ENCODE assay signal across 15 mouse cellular contexts in the genomic region with DNA sequence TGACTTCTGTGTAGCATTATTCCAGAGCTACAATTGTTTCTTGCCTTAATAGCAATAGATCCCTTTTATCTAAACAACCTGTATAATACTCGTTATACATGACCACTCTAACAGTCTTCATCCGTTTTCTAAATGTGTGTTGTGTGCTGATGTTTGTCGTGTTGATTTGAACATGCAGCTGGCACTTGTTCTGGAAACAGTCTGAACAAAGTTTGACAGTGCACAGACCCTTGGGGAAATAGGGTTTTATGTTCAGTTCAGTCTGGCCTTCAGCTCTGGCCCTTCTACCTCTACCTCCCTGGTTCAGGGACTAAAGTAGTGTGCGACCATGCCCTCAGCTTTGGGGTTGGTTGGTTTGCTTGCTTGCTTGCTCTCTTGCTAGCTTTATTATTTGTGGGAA.
DNase-seq lines count a peak whose midpoint lies in the region; ATAC-seq lines count a peak whose summit lies in the region.
"Had no signal": no experiment of that assay in that cellular context is flagged by ENCODE, and none has a peak within 500 bp of the region (broad histone marks: within the 10 kb centered on the region; RNA-seq: fewer than 3 reads in every experiment).

No protein-coding gene starts in this region.

- WGBS in midbrain, embryonic 11.5 days: 92% methylated on average over 4 of the region's 4 CpGs
- 95% methylated on average over 4 of the region's 4 CpGs for WGBS in midbrain, embryonic 16.5 days

- no peak overlapping the region for H3K4me2 ChIP-seq in midbrain, embryonic 11.5 days
- H3K4me2 ChIP-seq in midbrain, embryonic 16.5 days (ENCODE audit: low read length): no peak overlapping the region

- no peaks in the 10 kb centered on the region for H3K27me3 ChIP-seq in midbrain, embryonic 11.5 days (ENCODE audit: control insufficient read depth, insufficient read depth, low read length)
- no peaks in the 10 kb centered on the region for H3K27me3 ChIP-seq in midbrain, embryonic 16.5 days (ENCODE audit: control insufficient read depth, insufficient read depth, low read depth, low read length)
- H3K27me3 ChIP-seq: CH12.LX, Patski had no signal

- peak; percentile 80 for DNase-seq in heart, adult 11 months
- DNase-seq in heart, adult 9 months (ENCODE audit: low spot score in 2 of 2): no peak
- DNase-seq in midbrain, embryonic 11.5 days (ENCODE audit: low spot score, missing footprints): peak; percentile 54
- DNase-seq: adrenal gland, adult 8-10 months; adrenal gland, postnatal 25 days; B cell, adult 2 months; cerebellum, adult 11 months; cerebellum, adult 11-12 months; cerebellum, adult 18-20 months had no signal

- no peak overlapping the region for H3K4me3 ChIP-seq in midbrain, embryonic 11.5 days (ENCODE audit: low read depth, low read length)
- H3K4me3 ChIP-seq in midbrain, embryonic 16.5 days (ENCODE audit: low read depth, low read length): no peak overlapping the region

- no peak overlapping the region for H3K27ac ChIP-seq in midbrain, embryonic 11.5 days (ENCODE audit: low read depth, low read length)
- H3K27ac ChIP-seq in midbrain, embryonic 16.5 days (ENCODE audit: low read length): no peak overlapping the region

- H3K9ac ChIP-seq in midbrain, embryonic 11.5 days (ENCODE audit: low read length): no peak overlapping the region
- no peak overlapping the region for H3K9ac ChIP-seq in midbrain, embryonic 16.5 days (ENCODE audit: low read depth, low read length)

- no peaks in the 10 kb centered on the region for H3K4me1 ChIP-seq in midbrain, embryonic 11.5 days (ENCODE audit: control insufficient read depth, insufficient read depth, low read length)
- H3K4me1 ChIP-seq in midbrain, embryonic 16.5 days (ENCODE audit: control insufficient read depth, insufficient read depth, low read length): no peaks in the 10 kb centered on the region

- H3K9me3 ChIP-seq in midbrain, embryonic 11.5 days (ENCODE audit: control insufficient read depth, low read length): no peaks in the 10 kb centered on the region
- H3K9me3 ChIP-seq in midbrain, embryonic 16.5 days (replicated peaks; ENCODE audit: control insufficient read depth, low read length, poor library complexity, severe bottlenecking): no peaks in the 10 kb centered on the region
- H3K9me3 ChIP-seq: G1E had no signal

- H3K36me3 ChIP-seq in midbrain, embryonic 11.5 days (ENCODE audit: control insufficient read depth, insufficient read depth, low read length): peaks cover 13% of the 10 kb centered on the region
- peaks cover 19% of the 10 kb centered on the region for H3K36me3 ChIP-seq in midbrain, embryonic 16.5 days (ENCODE audit: control insufficient read depth, insufficient read depth, low read length)

- ATAC-seq in midbrain, embryonic 11.5 days (ENCODE audit: low FRiP score): no peak
- ATAC-seq in midbrain, embryonic 16.5 days: no peak
- ATAC-seq: activated CD4-positive, CD25-positive, alpha-beta regulatory T cell, adult 4 months; CD4-positive, CD25-positive, alpha-beta regulatory T cell, adult 4 months; Patski had no signal

Comparison
In these comparisons a context has a peak if more than half of its experiments do, and no peak if none do; other contexts are left out.
1. DNase-seq: peak in heart, adult 11 months (single experiment) and midbrain, embryonic 11.5 days (single experiment); none in heart, adult 9 months (0 of 2).